Mouse (Mus musculus): ENCODE measurements at regions not wholly inside any gene's neighbourhood (a gene's known extent, or its start where the extent isn't known, plus 50 kb on each side); places are given as distances from the start of the nearest gene placed in this dataset.

- Histone ChIP-seq H3K27me3 (no peaks in the 10 kb centered on the region), H3K27ac (no peak overlapping the region), H3K4me2 (no peak overlapping the region), H3K9ac (no peak overlapping the region), H3K4me3 (replicated peaks) (no peak overlapping the region), H3K4me1 (replicated peaks) (peaks cover 56% of the 10 kb centered on the region), H3K36me3 (peaks cover 8% of the 10 kb centered on the region; the same call in 1 of the 2 replicates), H3K9me3 (replicated peaks) (peaks cover 5% of the 10 kb centered on the region)
- WGBS (ENCODE audit: insufficient replicate concordance), result 84% methylated on average over 4 of the region's 4 CpGs
- DNase-seq, result no peak
- ATAC-seq (ENCODE audit: low read depth), result no peak
These were observed 150.7 kb upstream of the Klf14 start for GRCm38 (mm10) chr6:31109604-31110003.

GRCm38 (mm10) chr6:31112293-31113077 is 153.6 kb upstream of the Klf14 start:
- H3K36me3 ChIP-seq, result peaks cover 8% of the 10 kb centered on the region; the same call in 1 of the 2 replicates
- peaks cover 66% of the 10 kb centered on the region for H3K4me1 ChIP-seq (replicated peaks)
- H3K4me2 ChIP-seq, result peak overlapping the region; percentile 52
- H3K27me3 ChIP-seq, result no peaks in the 10 kb centered on the region
- peaks cover 5% of the 10 kb centered on the region for H3K9me3 ChIP-seq (replicated peaks)
- peak overlapping the region; percentile 82 for H3K27ac ChIP-seq
- 0 out of 2 replicates have a peak overlapping the region, but pooled peaks have one; percentile 0 for H3K4me3 ChIP-seq (replicated peaks)
- WGBS (ENCODE audit: insufficient replicate concordance), result 58% methylated on average over 13 of the region's 13 CpGs
- ATAC-seq (ENCODE audit: low read depth) (peak; percentile 80), DNase-seq (peak; percentile 37)
- H3K9ac ChIP-seq, result peak overlapping the region; percentile 56

- H3K4me2 ChIP-seq, result peak overlapping the region; percentile 59
- no peaks in the 10 kb centered on the region for H3K27me3 ChIP-seq
- peaks cover 5% of the 10 kb centered on the region for H3K9me3 ChIP-seq (replicated peaks)
- peak overlapping the region; percentile 76 for H3K27ac ChIP-seq
- peaks cover 8% of the 10 kb centered on the region; the same call in 1 of the 2 replicates for H3K36me3 ChIP-seq
- 68% methylated on average over 21 of the region's 21 CpGs for WGBS (ENCODE audit: insufficient replicate concordance)
- H3K4me3 ChIP-seq (replicated peaks), result peak overlapping the region; percentile 25
- H3K9ac ChIP-seq, result peak overlapping the region; percentile 41; the same call in 1 of the 2 replicates
- H3K4me1 ChIP-seq (replicated peaks), result peaks cover 63% of the 10 kb centered on the region
- ATAC-seq (ENCODE audit: low read depth) (peak; percentile 48; the same call in 1 of the 2 replicates), DNase-seq (no peak)
These were observed 154.9 kb upstream of the Klf14 start for GRCm38 (mm10) chr6:31113558-31114326.

GRCm38 (mm10) chr6:31114336-31115335 is 155.8 kb upstream of the Klf14 start:
- ATAC-seq (ENCODE audit: low read depth) (0 out of 2 replicates have a peak, but pooled peaks have one; percentile 18), DNase-seq (no peak)
- peak overlapping the region; percentile 59 for H3K4me2 ChIP-seq
- H3K9ac ChIP-seq, result peak overlapping the region; percentile 41; the same call in 1 of the 2 replicates
- peaks cover 4% of the 10 kb centered on the region; the same call in 1 of the 2 replicates for H3K36me3 ChIP-seq
- no peaks in the 10 kb centered on the region for H3K27me3 ChIP-seq
- H3K27ac ChIP-seq, result peak overlapping the region; percentile 76
- H3K9me3 ChIP-seq (replicated peaks), result no peaks in the 10 kb centered on the region
- WGBS (ENCODE audit: insufficient replicate concordance), result 38% methylated on average over 19 of the region's 19 CpGs
- peak overlapping the region; percentile 25 for H3K4me3 ChIP-seq (replicated peaks)
- H3K4me1 ChIP-seq (replicated peaks), result peaks cover 65% of the 10 kb centered on the region

- peak overlapping the region; percentile 48; the same call in 1 of the 2 replicates for H3K27ac ChIP-seq
- 73% methylated on average over 4 of the region's 4 CpGs for whole genome bisulfite sequencing (ENCODE audit: insufficient replicate concordance)
- DNase-seq (no peak), ATAC-seq (ENCODE audit: low read depth) (no peak)
- H3K4me3 ChIP-seq (replicated peaks), result no peak overlapping the region
- peaks cover 65% of the 10 kb centered on the region for H3K4me1 ChIP-seq (replicated peaks)
- H3K27me3 ChIP-seq, result no peaks in the 10 kb centered on the region
- no peaks in the 10 kb centered on the region for H3K36me3 ChIP-seq
- no peaks in the 10 kb centered on the region for H3K9me3 ChIP-seq (replicated peaks)
- H3K9ac ChIP-seq, result no peak overlapping the region
- peak overlapping the region; percentile 21 for H3K4me2 ChIP-seq
These were observed 156.7 kb upstream of the Klf14 start for GRCm38 (mm10) chr6:31115566-31115965.

- ATAC-seq (ENCODE audit: low read depth), result no peak
- DNase-seq, result no peak
- Histone ChIP-seq H3K9ac (no peak overlapping the region), H3K4me3 (replicated peaks) (no peak overlapping the region), H3K27ac (no peak overlapping the region), H3K4me1 (replicated peaks) (peaks cover 62% of the 10 kb centered on the region), H3K4me2 (peak overlapping the region; percentile 11; the same call in 1 of the 2 replicates), H3K27me3 (no peaks in the 10 kb centered on the region), H3K36me3 (no peaks in the 10 kb centered on the region), H3K9me3 (replicated peaks) (no peaks in the 10 kb centered on the region)
- WGBS (ENCODE audit: insufficient replicate concordance), result 49% methylated on average over 6 of the region's 6 CpGs
These were observed 157.5 kb upstream of the Klf14 start for GRCm38 (mm10) chr6:31116365-31116764.

- Histone ChIP-seq H3K4me2 (no peak overlapping the region), H3K27me3 (no peaks in the 10 kb centered on the region), H3K4me3 (replicated peaks) (no peak overlapping the region), H3K4me1 (replicated peaks) (peaks cover 54% of the 10 kb centered on the region), H3K27ac (no peak overlapping the region), H3K9ac (no peak overlapping the region), H3K36me3 (no peaks in the 10 kb centered on the region), H3K9me3 (replicated peaks) (no peaks in the 10 kb centered on the region)
- DNase-seq, result no peak
- WGBS (ENCODE audit: insufficient replicate concordance), result 69% methylated on average over 12 of the region's 12 CpGs
- no peak for ATAC-seq (ENCODE audit: low read depth)
These were observed 158.8 kb upstream of the Klf14 start for GRCm38 (mm10) chr6:31117666-31118065.

- Histone ChIP-seq H3K9me3 (replicated peaks) (no peaks in the 10 kb centered on the region), H3K36me3 (no peaks in the 10 kb centered on the region), H3K27me3 (no peaks in the 10 kb centered on the region), H3K4me2 (no peak overlapping the region), H3K9ac (no peak overlapping the region), H3K4me3 (replicated peaks) (no peak overlapping the region), H3K4me1 (replicated peaks) (peaks cover 44% of the 10 kb centered on the region), H3K27ac (no peak overlapping the region)
- DNase-seq (no peak), ATAC-seq (ENCODE audit: low read depth) (no peak)
- 80% methylated on average over 8 of the region's 8 CpGs for WGBS (ENCODE audit: insufficient replicate concordance)
These were observed 162.1 kb upstream of the Klf14 start for GRCm38 (mm10) chr6:31121008-31121407.

- H3K27ac ChIP-seq, result peak overlapping the region; percentile 20; the same call in 1 of the 2 replicates
- no peak for ATAC-seq (ENCODE audit: low read depth)
- H3K36me3 ChIP-seq, result no peaks in the 10 kb centered on the region
- peak overlapping the region; percentile 73 for H3K4me2 ChIP-seq
- H3K4me1 ChIP-seq (replicated peaks), result peaks cover 46% of the 10 kb centered on the region
- H3K27me3 ChIP-seq, result no peaks in the 10 kb centered on the region
- H3K4me3 ChIP-seq (replicated peaks), result no peak overlapping the region
- H3K9me3 ChIP-seq (replicated peaks), result no peaks in the 10 kb centered on the region
- H3K9ac ChIP-seq, result no peak overlapping the region
- DNase-seq, result no peak
- 66% methylated on average over 5 of the region's 5 CpGs for WGBS (ENCODE audit: insufficient replicate concordance)
These were observed 164.0 kb upstream of the Klf14 start for GRCm38 (mm10) chr6:31122895-31123294.

GRCm38 (mm10) chr6:31123342-31123990 is 164.6 kb upstream of the Klf14 start:
- H3K9ac ChIP-seq, result peak overlapping the region; percentile 26; the same call in 1 of the 2 replicates
- ATAC-seq (ENCODE audit: low read depth) (no peak), DNase-seq (no peak)
- H3K27ac ChIP-seq, result peak overlapping the region; percentile 20
- no peaks in the 10 kb centered on the region for H3K27me3 ChIP-seq
- peak overlapping the region; percentile 73 for H3K4me2 ChIP-seq
- 62% methylated on average over 4 of the region's 4 CpGs for WGBS (ENCODE audit: insufficient replicate concordance)
- H3K36me3 ChIP-seq, result no peaks in the 10 kb centered on the region
- H3K4me3 ChIP-seq (replicated peaks), result no peak overlapping the region
- peaks cover 45% of the 10 kb centered on the region for H3K4me1 ChIP-seq (replicated peaks)
- H3K9me3 ChIP-seq (replicated peaks), result no peaks in the 10 kb centered on the region

All from liver, embryonic 13.5 days (tissue).